ENCODE assay signal across 31 mouse cellular contexts in the genomic region with DNA sequence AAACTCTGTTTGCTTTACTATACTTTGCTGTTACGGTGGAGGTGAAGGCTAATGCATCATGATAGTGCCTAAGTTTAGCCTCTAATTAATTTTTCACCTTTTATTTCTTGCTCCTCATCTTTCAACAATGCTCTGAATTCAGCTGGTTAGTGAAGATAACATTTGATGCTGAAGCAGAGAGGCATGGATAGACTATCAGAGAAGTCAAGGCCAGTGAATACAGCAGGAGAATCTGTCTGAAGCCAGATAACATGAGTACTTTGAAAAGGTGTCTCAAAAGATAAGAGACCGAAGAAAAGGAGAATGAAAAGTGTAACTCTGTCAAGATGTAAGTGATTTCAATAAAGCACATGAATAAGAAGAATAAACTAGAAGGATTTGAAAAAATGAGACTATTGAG. TPM values are rescaled to one million over a fixed set of nuclear protein-coding genes. Genes with fewer than 3 reads are reported as not detected.
DNase-seq lines count a peak whose midpoint lies in the region; ATAC-seq lines count a peak whose summit lies in the region.
"Had no signal": no experiment of that assay in that cellular context is flagged by ENCODE, and none has a peak within 500 bp of the region (broad histone marks: within the 10 kb centered on the region; RNA-seq: fewer than 3 reads in every experiment).

No protein-coding gene starts in this region.

- no peaks in the 10 kb centered on the region for H3K27me3 ChIP-seq in heart, embryonic 12.5 days (replicated peaks)
- no peaks in the 10 kb centered on the region for H3K27me3 ChIP-seq in liver, embryonic 12.5 days (replicated peaks)
- H3K27me3 ChIP-seq in limb, embryonic 10.5 days (ENCODE audit: low read depth, poor library complexity, severe bottlenecking): no peaks in the 10 kb centered on the region
- no peaks in the 10 kb centered on the region for H3K27me3 ChIP-seq in hindbrain, embryonic 12.5 days
- H3K27me3 ChIP-seq: heart, embryonic 15.5 days; limb, embryonic 15.5 days; neural tube, embryonic 15.5 days had no signal

- no peaks in the 10 kb centered on the region for H3K4me1 ChIP-seq in heart, embryonic 12.5 days (replicated peaks)
- H3K4me1 ChIP-seq in liver, embryonic 12.5 days: peaks cover 62% of the 10 kb centered on the region
- no peaks in the 10 kb centered on the region for H3K4me1 ChIP-seq in limb, embryonic 10.5 days
- no peaks in the 10 kb centered on the region for H3K4me1 ChIP-seq in hindbrain, embryonic 12.5 days
- H3K4me1 ChIP-seq: embryonic facial prominence, embryonic 10.5 days; heart, embryonic 15.5 days; limb, embryonic 15.5 days; neural tube, embryonic 15.5 days had no signal

- ATAC-seq in heart, embryonic 12.5 days (ENCODE audit: insufficient number of reproducible peaks, low FRiP score): peak; percentile 74
- peak; percentile 93 for ATAC-seq in liver, embryonic 12.5 days
- peak; percentile 77 for ATAC-seq in megakaryocyte progenitor cell, adult 5-6 weeks (replicated peaks; ENCODE audit: poor library complexity)
- no peak for ATAC-seq in hindbrain, embryonic 12.5 days (ENCODE audit: low FRiP score)
- ATAC-seq: hindbrain, postnatal 0 days had no signal

- no peak for DNase-seq in heart, adult 8-10 months (ENCODE audit: low spot score)
- peak; percentile 79 for DNase-seq in c-Kit-negative CD71-positive TER-119-positive erythroid progenitor cells, embryonic 14.5 days (ENCODE audit: low read depth, low spot score)
- DNase-seq in limb, embryonic 10.5 days (ENCODE audit: low spot score): no peak
- no peak for DNase-seq in cerebellum, postnatal 10 days
- DNase-seq: adrenal gland, adult 2 months; cerebellum, adult 8-10 months; gastrocnemius, postnatal 25 days; heart, adult 18-20 months; heart, postnatal 36 days; kidney, adult 11 months; thymus, adult 2 months had no signal

- no peak overlapping the region for H3K4me3 ChIP-seq in heart, embryonic 12.5 days
- no peak overlapping the region for H3K4me3 ChIP-seq in liver, embryonic 12.5 days
- no peak overlapping the region for H3K4me3 ChIP-seq in limb, embryonic 10.5 days
- H3K4me3 ChIP-seq in hindbrain, embryonic 12.5 days: no peak overlapping the region
- H3K4me3 ChIP-seq: embryonic facial prominence, embryonic 10.5 days; heart, embryonic 15.5 days; left cerebral cortex, adult 2 months; limb, embryonic 15.5 days; neural tube, embryonic 15.5 days had no signal

- H3K36me3 ChIP-seq in heart, embryonic 12.5 days: no peaks in the 10 kb centered on the region
- H3K36me3 ChIP-seq in liver, embryonic 12.5 days: no peaks in the 10 kb centered on the region
- no peaks in the 10 kb centered on the region for H3K36me3 ChIP-seq in limb, embryonic 10.5 days
- H3K36me3 ChIP-seq in hindbrain, embryonic 12.5 days: no peaks in the 10 kb centered on the region
- H3K36me3 ChIP-seq: embryonic facial prominence, embryonic 10.5 days; heart, embryonic 15.5 days; limb, embryonic 15.5 days; neural tube, embryonic 15.5 days had no signal

- H3K9ac ChIP-seq in heart, embryonic 12.5 days: no peak overlapping the region
- H3K9ac ChIP-seq in liver, embryonic 12.5 days: 0 out of 2 replicates have a peak overlapping the region, but pooled peaks have one; percentile 56
- H3K9ac ChIP-seq in hindbrain, embryonic 12.5 days: no peak overlapping the region
- H3K9ac ChIP-seq: heart, embryonic 15.5 days; limb, embryonic 15.5 days; neural tube, embryonic 15.5 days had no signal

- WGBS in heart, embryonic 12.5 days: 44% methylated on average over 2 of the region's 2 CpGs
- WGBS in liver, embryonic 12.5 days (ENCODE audit: insufficient replicate concordance): 28% methylated on average over 2 of the region's 2 CpGs
- WGBS in limb, embryonic 10.5 days: 90% methylated on average over 2 of the region's 2 CpGs
- WGBS in hindbrain, embryonic 12.5 days: 82% methylated on average over 2 of the region's 2 CpGs

- H3K9me3 ChIP-seq in heart, embryonic 12.5 days (replicated peaks): no peaks in the 10 kb centered on the region
- H3K9me3 ChIP-seq in liver, embryonic 12.5 days (replicated peaks): no peaks in the 10 kb centered on the region
- no peaks in the 10 kb centered on the region for H3K9me3 ChIP-seq in limb, embryonic 10.5 days (replicated peaks)
- no peaks in the 10 kb centered on the region for H3K9me3 ChIP-seq in hindbrain, embryonic 12.5 days (replicated peaks)
- H3K9me3 ChIP-seq: embryonic facial prominence, embryonic 10.5 days; heart, embryonic 15.5 days; limb, embryonic 15.5 days; neural tube, embryonic 15.5 days had no signal

- no peak overlapping the region for H3K27ac ChIP-seq in heart, embryonic 12.5 days (ENCODE audit: poor library complexity, severe bottlenecking)
- H3K27ac ChIP-seq in liver, embryonic 12.5 days: peak overlapping the region; percentile 94
- H3K27ac ChIP-seq in limb, embryonic 10.5 days: no peak overlapping the region
- no peak overlapping the region for H3K27ac ChIP-seq in hindbrain, embryonic 12.5 days
- H3K27ac ChIP-seq: embryonic facial prominence, embryonic 10.5 days; heart, embryonic 15.5 days; hindbrain, postnatal 0 days; kidney, postnatal 0 days; left cerebral cortex, adult 2 months; limb, embryonic 15.5 days; macrophage; neural tube, embryonic 15.5 days had no signal

- no peak overlapping the region for H3K4me2 ChIP-seq in heart, embryonic 12.5 days
- H3K4me2 ChIP-seq in liver, embryonic 12.5 days: 0 out of 2 replicates have a peak overlapping the region, but pooled peaks have one; percentile 25
- no peak overlapping the region for H3K4me2 ChIP-seq in hindbrain, embryonic 12.5 days (replicated peaks)
- H3K4me2 ChIP-seq: heart, embryonic 15.5 days; limb, embryonic 15.5 days; midbrain, embryonic 11.5 days; neural tube, embryonic 15.5 days had no signal

RNA-seq across cellular contexts. Expression of a gene that starts 9.0 kb away (rescaled TPM):
- polyA plus RNA-seq in heart, embryonic 12.5 days (2016; fragmentation: Nextera tagmentation; extraction: Ambion mirVana): not detected in 2 replicates
- total RNA-seq in heart, adult 8-10 months (2022): not detected
- polyA plus RNA-seq in liver, embryonic 12.5 days (2016; fragmentation: Nextera tagmentation; extraction: Ambion mirVana): not detected in 2 replicates
- not detected in 2 replicates for total RNA-seq in megakaryocyte progenitor cell, adult 5-6 weeks (2015)
- not detected in 2 replicates for total RNA-seq in megakaryocyte progenitor cell, adult 5-6 weeks (2017)
- polyA plus RNA-seq in limb, embryonic 10.5 days (2016; fragmentation: Nextera tagmentation; extraction: Ambion mirVana): not detected in 2 replicates
- polyA plus RNA-seq in hindbrain, embryonic 12.5 days (2016; fragmentation: Nextera tagmentation; extraction: Ambion mirVana): not detected in 2 replicates
- total RNA-seq: adrenal gland, adult 2 months; gastrocnemius, postnatal 25 days; heart, adult 18-20 months; heart, postnatal 36 days; hindbrain, postnatal 0 days; layer of hippocampus, postnatal 10 days; left cerebral cortex, adult 2 months; left cerebral cortex, postnatal 36 days had no signal
- polyA plus RNA-seq: adrenal gland, adult 2 months; cortical plate, adult 2 months; embryonic facial prominence, embryonic 10.5 days; forebrain, embryonic 11.5 days; heart, embryonic 15.5 days; hindbrain, postnatal 0 days; kidney, postnatal 0 days; large intestine, adult 2 months; limb, embryonic 15.5 days; lung, embryonic 16.5 days; macrophage; midbrain, embryonic 11.5 days; neural tube, embryonic 15.5 days; stomach, embryonic 16.5 days; thymus, adult 2 months had no signal

RNA-seq across cellular contexts. Expression of a gene that starts 17.2 kb away (rescaled TPM):
- polyA plus RNA-seq in heart, embryonic 12.5 days (2016; fragmentation: Nextera tagmentation; extraction: Ambion mirVana): not detected in 2 replicates
- total RNA-seq in heart, adult 8-10 months (2022): not detected
- polyA plus RNA-seq in liver, embryonic 12.5 days (2016; fragmentation: Nextera tagmentation; extraction: Ambion mirVana): not detected in 2 replicates
- not detected in 2 replicates for total RNA-seq in megakaryocyte progenitor cell, adult 5-6 weeks (2015)
- not detected in 2 replicates for total RNA-seq in megakaryocyte progenitor cell, adult 5-6 weeks (2017)
- polyA plus RNA-seq in limb, embryonic 10.5 days (2016; fragmentation: Nextera tagmentation; extraction: Ambion mirVana): not detected in 2 replicates
- not detected in 2 replicates for polyA plus RNA-seq in hindbrain, embryonic 12.5 days (2016; fragmentation: Nextera tagmentation; extraction: Ambion mirVana)
- total RNA-seq: adrenal gland, adult 2 months; gastrocnemius, postnatal 25 days; heart, adult 18-20 months; heart, postnatal 36 days; hindbrain, postnatal 0 days; layer of hippocampus, postnatal 10 days; left cerebral cortex, adult 2 months; left cerebral cortex, postnatal 36 days had no signal
- polyA plus RNA-seq: adrenal gland, adult 2 months; cortical plate, adult 2 months; embryonic facial prominence, embryonic 10.5 days; forebrain, embryonic 11.5 days; heart, embryonic 15.5 days; hindbrain, postnatal 0 days; kidney, postnatal 0 days; large intestine, adult 2 months; limb, embryonic 15.5 days; lung, embryonic 16.5 days; macrophage; midbrain, embryonic 11.5 days; neural tube, embryonic 15.5 days; stomach, embryonic 16.5 days; thymus, adult 2 months had no signal

RNA-seq across cellular contexts. Expression of a gene that starts 24.1 kb away (rescaled TPM):
- 31,254 and 35,001 TPM in 2 replicates for polyA plus RNA-seq in heart, embryonic 12.5 days (2016; fragmentation: Nextera tagmentation; extraction: Ambion mirVana)
- not detected for total RNA-seq in heart, adult 8-10 months (2022)
- polyA plus RNA-seq in liver, embryonic 12.5 days (2016; fragmentation: Nextera tagmentation; extraction: Ambion mirVana): 9,927 and 10,875 TPM in 2 replicates
- total RNA-seq in megakaryocyte progenitor cell, adult 5-6 weeks (2015): not detected in 2 replicates
- total RNA-seq in megakaryocyte progenitor cell, adult 5-6 weeks (2017): not detected in 2 replicates
- 6,719 and 7,575 TPM in 2 replicates for polyA plus RNA-seq in limb, embryonic 10.5 days (2016; fragmentation: Nextera tagmentation; extraction: Ambion mirVana)
- polyA plus RNA-seq in hindbrain, embryonic 12.5 days (2016; fragmentation: Nextera tagmentation; extraction: Ambion mirVana): 8,282 and 10,510 TPM in 2 replicates
- total RNA-seq: adrenal gland, adult 2 months; gastrocnemius, postnatal 25 days; heart, adult 18-20 months; heart, postnatal 36 days; hindbrain, postnatal 0 days; layer of hippocampus, postnatal 10 days; left cerebral cortex, adult 2 months; left cerebral cortex, postnatal 36 days had no signal
- polyA plus RNA-seq: adrenal gland, adult 2 months; large intestine, adult 2 months; macrophage had no signal

RNA-seq across cellular contexts. Expression of a gene that starts 26.2 kb away (rescaled TPM):
- not detected in 2 replicates for polyA plus RNA-seq in heart, embryonic 12.5 days (2016; fragmentation: Nextera tagmentation; extraction: Ambion mirVana)
- total RNA-seq in heart, adult 8-10 months (2022): not detected
- not detected in 2 replicates for polyA plus RNA-seq in liver, embryonic 12.5 days (2016; fragmentation: Nextera tagmentation; extraction: Ambion mirVana)
- total RNA-seq in megakaryocyte progenitor cell, adult 5-6 weeks (2015): not detected in 2 replicates
- total RNA-seq in megakaryocyte progenitor cell, adult 5-6 weeks (2017): not detected in 2 replicates
- not detected in 2 replicates for polyA plus RNA-seq in limb, embryonic 10.5 days (2016; fragmentation: Nextera tagmentation; extraction: Ambion mirVana)
- polyA plus RNA-seq in hindbrain, embryonic 12.5 days (2016; fragmentation: Nextera tagmentation; extraction: Ambion mirVana): not detected in 2 replicates
- total RNA-seq: adrenal gland, adult 2 months; gastrocnemius, postnatal 25 days; heart, adult 18-20 months; heart, postnatal 36 days; hindbrain, postnatal 0 days; layer of hippocampus, postnatal 10 days; left cerebral cortex, adult 2 months; left cerebral cortex, postnatal 36 days had no signal
- polyA plus RNA-seq: adrenal gland, adult 2 months; cortical plate, adult 2 months; embryonic facial prominence, embryonic 10.5 days; forebrain, embryonic 11.5 days; heart, embryonic 15.5 days; hindbrain, postnatal 0 days; kidney, postnatal 0 days; large intestine, adult 2 months; limb, embryonic 15.5 days; lung, embryonic 16.5 days; macrophage; midbrain, embryonic 11.5 days; neural tube, embryonic 15.5 days; stomach, embryonic 16.5 days; thymus, adult 2 months had no signal

RNA-seq across cellular contexts. Expression of a gene that starts 34.1 kb away (rescaled TPM):
- polyA plus RNA-seq in heart, embryonic 12.5 days (2016; fragmentation: Nextera tagmentation; extraction: Ambion mirVana): 2,015 and 2,280 TPM in 2 replicates
- not detected for total RNA-seq in heart, adult 8-10 months (2022)
- polyA plus RNA-seq in liver, embryonic 12.5 days (2016; fragmentation: Nextera tagmentation; extraction: Ambion mirVana): 1,392 and 1,481 TPM in 2 replicates
- total RNA-seq in megakaryocyte progenitor cell, adult 5-6 weeks (2015): not detected in 2 replicates
- not detected in 2 replicates for total RNA-seq in megakaryocyte progenitor cell, adult 5-6 weeks (2017)
- 2,391 and 3,747 TPM in 2 replicates for polyA plus RNA-seq in limb, embryonic 10.5 days (2016; fragmentation: Nextera tagmentation; extraction: Ambion mirVana)
- polyA plus RNA-seq in hindbrain, embryonic 12.5 days (2016; fragmentation: Nextera tagmentation; extraction: Ambion mirVana): 614 and 792 TPM in 2 replicates
- total RNA-seq: adrenal gland, adult 2 months; gastrocnemius, postnatal 25 days; heart, adult 18-20 months; heart, postnatal 36 days; hindbrain, postnatal 0 days; layer of hippocampus, postnatal 10 days; left cerebral cortex, adult 2 months; left cerebral cortex, postnatal 36 days had no signal
- polyA plus RNA-seq: adrenal gland, adult 2 months; cortical plate, adult 2 months; hindbrain, postnatal 0 days; kidney, postnatal 0 days; large intestine, adult 2 months; macrophage had no signal
